Mouse (Mus musculus) E14TG2a.4 (cell line): ENCODE measurements at regions not wholly inside any gene's neighbourhood (a gene's known extent, or its start where the extent isn't known, plus 50 kb on each side); places are given as distances from the start of the nearest gene placed in this dataset.

Source experiments
- CTCF ChIP-seq: conservative IDR thresholded peaks from 2 replicates; pipeline ENCODE4 v1.5.1; 2014; ENCODE audit warnings: low read length
- NANOG ChIP-seq: IDR thresholded peaks from 2 replicates; pipeline ENCODE4 v1.6.1; 2014; ENCODE audit warnings: borderline replicate concordance, low read length, mixed read lengths

GRCm38 (mm10) chr19:21173896-21174483, 98.1 kb upstream of the Zfand5 start:
- TF ChIP-seq NANOG: no peak
- no peak for TF ChIP-seq CTCF
